Mouse (Mus musculus) kidney, adult 9 months (tissue): ENCODE measurements around the gene Akr7a5.

ENCODE experiments used
- DNase-seq: peaks from one replicate; pipeline ENCODE4 v3.0.0; 2022

The Akr7a5 gene

GRCm38 (mm10) chr4:139360761-139361548, 50.4 kb downstream of the Akr7a5 start:
- no peak for DNase-seq

GRCm38 (mm10) chr4:139367336-139367735, 56.8 kb downstream of the Akr7a5 start:
- DNase-seq, result no peak
